Mouse (Mus musculus): ENCODE measurements around the gene Rhbdf2.
A peak's percentile ranks its signal among the peaks of the same experiment; 100 is the strongest.
"Not testable (repeated sequence)": the region's sequence is repeated elsewhere in the genome, so short reads cannot be mapped to it uniquely, and the experiment has no call there.

The Rhbdf2 gene

DNA sequence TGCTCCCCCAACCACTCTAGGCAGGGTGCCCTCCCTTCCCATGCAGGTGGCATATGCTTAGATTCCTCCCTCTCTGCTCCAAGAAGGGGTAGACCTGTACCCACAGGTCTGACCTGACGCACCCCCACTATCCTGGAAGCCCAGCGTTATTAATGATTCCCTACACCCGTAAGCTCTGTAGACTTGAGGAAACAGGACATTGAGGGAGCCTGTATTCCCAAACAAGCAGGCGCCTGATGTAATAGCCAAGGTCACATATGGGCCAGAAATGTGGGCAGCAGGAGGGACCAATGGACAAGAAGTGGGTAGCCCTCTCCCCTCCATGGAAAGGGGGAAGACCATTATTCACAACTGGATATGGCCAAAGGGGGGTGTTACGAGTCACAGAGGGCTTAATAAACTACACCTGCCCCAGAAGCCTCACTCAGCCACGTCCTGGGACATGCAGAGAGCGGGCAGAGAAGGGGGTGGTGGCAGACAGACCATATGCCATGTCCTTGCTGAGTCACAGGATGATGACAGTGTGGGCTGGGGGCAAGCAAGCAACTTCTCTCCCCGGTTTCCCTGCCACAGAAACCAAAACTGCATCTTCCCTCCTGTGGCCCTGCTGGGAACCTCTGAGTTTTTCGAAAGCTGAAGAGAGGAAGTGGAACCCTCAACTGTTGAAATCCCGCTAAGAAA, 10.2 kb downstream of the Rhbdf2 start:
- DNase-seq = no peak

DNA sequence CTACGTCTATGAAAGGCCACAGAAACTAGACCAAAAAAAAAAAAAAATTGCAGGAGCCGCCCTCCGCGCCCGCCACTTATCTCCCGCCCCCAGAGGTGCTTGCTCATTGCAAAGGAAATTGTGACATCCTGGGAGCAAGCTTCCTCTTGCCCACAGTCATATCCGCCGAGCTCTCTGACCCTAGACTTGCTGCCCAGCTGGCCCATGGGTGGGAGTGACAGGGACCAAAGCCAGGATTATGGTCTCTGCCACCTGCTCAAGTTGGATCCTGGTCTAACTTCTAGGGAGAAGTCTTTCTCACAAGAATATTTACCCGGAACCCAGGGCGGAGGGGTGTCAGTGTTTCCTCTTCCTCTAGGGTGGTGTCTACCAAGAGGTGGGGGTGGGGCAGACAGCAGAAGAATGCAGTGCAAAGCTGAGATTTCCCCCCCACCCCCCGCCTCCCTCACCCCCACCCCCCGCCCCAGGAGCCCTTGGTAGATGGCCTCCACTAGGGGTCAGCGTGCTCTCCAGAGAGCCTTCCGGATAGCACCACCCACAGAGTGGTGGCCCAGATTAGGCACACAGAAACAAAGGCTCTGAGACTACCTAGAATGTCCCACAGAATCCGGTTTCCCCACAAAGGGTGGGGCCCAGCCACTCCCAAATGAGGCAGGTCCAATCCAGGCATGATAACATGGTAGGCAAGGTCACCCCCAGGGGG, 10.9 kb downstream of the Rhbdf2 start:
- no peak for DNase-seq

DNA sequence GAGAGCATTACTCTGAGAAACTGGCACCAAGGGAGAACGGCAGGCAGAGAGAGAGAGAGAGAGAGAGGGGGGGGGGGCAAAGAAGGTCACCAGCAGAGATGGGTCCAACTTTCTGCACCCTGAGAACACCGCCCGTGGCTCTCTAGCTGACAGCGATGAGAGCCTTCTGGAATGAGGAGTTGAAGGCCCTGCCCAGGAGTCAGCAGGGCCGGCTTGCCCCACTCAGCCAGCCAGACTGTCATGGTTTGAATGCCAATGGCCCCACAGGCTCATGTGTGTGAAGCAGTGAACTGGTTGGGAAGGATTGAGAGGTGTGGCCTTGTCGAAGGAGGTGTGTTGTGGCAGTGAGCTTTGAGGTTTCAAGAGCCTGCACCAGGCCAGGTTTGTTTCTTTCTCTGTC, 13.6 kb downstream of the Rhbdf2 start:
- DNase-seq = no peak

DNA sequence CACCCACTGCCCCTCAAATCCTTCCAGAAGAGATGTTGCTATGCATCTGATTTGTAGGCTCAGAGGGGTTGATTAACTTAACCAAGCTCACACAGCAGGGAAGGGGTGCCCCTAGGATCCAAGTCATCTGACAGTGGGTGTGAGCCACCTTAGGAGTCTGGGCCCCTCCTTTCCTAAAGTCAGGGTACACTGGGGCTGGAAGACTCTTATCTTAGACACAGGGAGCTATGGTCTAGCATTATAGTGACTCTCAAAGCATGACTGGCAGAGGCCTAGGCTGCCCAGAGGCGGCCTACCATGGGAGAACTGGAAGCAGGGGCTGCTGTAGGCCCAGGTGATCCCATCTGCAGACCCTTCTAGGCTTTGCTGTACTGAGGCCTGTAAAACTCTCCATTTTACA, 14.3 kb downstream of the Rhbdf2 start:
- DNase-seq = no peak

DNA sequence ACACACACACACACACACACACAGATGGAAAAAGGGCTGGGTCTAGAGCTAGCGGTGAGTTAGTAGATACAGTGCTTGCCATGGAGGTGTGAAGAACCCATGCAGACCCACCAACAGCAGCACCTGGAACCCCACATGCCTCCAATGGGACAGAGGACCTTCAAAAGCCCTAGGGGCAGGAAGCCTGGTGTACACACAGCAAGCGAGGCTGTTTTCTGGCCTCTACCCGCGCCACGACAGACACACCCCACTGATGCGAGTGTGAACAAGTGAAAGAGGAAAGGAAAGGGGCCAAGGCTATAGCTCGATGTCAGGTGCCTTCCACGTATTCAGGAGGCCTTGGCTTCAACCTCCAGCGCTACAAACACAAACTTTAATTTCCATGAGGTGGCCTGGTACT, 14.9 kb downstream of the Rhbdf2 start:
- no peak for DNase-seq

DNA sequence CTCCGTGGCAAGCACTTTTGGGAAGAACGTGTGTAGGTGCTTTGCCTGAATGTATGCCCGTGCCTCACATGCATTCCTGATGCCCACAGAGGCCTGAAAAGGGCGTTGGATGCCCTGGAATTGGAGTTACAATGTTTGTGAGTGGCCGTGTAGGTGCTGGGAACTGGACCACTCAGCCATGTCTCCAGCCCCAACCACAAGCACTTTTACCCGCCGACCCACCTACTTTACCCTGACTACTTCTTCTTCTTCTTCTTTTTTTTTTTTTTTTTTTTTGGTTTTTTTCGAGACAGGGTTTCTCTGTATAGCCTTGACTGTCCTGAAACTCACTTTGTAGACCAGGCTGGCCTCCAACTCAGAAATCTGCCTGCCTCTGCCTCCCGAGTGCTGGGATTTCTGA, 15.7 kb downstream of the Rhbdf2 start:
- not testable (repeated sequence) for DNase-seq

DNA sequence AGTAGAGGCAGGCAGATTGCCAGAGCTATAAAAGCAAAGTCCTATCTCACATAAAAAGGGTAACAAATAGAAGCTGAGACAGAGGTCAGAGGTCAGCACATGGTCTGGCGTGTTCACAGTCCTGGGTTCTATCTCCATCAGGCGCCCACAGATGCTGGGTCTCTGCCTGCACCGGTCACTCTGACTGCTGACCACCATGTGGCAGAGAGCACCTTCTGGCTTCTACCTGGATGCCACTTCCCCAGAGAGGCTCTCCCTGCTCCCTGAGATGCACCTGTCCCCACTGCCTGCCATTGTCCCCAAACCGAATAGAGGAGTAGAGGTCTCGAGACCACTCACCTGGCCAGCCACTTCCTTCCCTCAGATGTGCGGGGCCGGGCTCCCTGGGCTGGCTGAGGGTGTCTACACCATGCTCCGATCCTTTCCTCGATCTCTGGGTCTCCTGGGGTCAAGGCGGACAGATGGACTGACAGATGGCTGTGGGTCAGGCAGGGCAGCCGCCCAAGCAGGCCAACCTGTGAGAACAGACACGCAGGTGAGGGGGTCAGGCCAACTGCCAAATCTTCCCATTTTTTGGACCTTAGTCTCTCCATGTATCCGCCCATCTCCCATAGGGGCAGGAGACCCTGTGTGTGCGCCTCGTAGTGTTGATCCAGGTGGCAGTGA, 16.7 kb downstream of the Rhbdf2 start:
- DNase-seq = no peak

DNA sequence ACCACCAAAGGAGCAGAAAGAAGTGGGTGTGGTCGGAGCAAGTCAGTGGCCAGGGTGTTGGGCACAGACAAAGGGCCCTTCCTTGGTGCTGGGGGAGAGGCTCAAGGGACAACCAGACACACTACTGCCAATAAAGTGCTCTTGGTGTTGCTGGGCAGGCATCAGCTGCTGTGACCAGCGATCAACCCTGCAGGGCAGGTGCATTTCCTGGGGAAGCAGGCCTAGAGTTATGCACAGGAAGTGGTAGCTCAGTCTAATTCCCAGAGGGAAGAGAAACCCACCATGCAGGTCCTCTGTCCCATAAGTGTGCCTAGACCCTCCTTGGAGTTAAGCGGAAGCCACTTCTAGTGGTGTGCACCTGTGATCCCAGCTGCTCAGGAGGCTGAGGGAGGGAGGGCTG, 19.1 kb downstream of the Rhbdf2 start:
- no peak for DNase-seq

DNA sequence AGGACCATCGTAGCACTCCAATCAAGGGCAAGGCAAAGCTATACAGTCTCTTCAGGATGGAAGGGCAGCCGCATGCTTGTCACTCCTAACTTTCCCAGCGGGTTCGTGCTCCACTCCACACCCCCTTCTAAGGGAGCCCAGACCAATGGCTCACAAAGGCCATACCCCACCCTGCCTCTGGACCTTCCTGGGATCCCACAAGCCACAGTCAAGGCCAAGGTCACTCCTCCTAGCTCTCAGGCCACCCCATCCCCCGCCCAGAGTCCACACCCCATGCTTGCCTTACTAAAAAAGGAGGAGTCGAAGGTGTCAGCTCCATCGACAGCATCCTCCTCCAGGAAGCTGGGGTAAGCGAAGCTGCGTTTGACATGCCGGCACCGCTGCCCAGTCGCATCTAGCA, 22.7 kb downstream of the Rhbdf2 start:
- no peak for DNase-seq

DNA sequence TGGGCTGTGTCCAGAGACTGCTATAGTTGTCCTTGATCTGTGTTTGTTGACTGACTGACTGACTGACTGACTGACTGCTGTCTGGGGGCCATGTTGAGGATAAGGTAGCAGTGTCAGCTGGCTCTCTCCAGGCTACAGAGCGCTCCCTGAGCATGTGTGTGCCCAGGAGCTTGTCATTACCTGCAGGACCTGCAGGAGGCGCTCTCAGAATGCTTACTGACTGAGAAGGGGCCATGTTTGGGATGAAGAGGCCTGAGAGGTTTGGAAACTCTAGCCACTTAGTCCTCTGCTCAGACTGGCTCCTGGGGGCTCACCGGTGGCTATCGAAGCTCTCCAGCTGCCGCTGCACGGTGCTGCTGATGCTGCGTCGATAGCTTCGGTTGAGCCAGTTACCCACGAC, 23.5 kb downstream of the Rhbdf2 start:
- peak; percentile 21 for DNase-seq

DNA sequence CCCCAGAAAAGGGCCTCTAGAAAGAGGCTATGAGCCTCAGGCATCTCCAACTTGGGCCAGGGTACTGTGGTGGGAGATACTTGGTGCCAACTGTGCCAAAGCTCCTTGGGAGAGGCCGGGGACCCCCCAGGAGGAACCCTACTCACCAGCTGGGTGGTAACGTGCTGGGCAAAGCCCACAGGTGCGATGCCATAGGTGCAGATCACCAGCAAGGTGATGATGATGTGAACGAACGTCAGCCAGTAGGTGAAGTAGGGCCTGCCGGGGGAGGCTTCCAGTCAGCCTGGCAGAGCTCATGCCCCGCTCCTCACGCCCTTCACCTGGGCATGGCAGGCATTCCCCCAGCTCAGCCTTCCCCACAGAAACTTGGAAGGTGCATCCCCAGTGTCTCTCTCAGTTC, 24.8 kb downstream of the Rhbdf2 start:
- DNase-seq = no peak

DNA sequence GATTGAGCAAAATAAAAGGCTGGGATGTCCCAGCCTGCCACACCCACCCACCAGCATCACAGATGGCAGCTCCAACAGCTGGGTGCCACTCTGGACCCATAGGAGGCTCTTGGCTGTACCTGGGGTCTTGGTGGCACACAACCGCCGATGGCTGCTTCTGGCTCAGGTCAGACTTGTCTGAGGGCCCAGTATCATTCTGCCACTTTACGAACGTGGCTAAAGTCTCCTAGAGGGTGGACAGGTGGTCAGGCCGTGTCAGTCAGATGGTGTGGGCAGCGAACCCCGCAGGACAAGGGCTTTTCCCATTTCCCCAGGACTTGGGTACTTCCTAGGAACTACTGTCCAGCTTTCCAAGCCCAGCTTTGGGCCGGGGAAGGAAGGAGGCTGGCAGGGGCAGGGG, 25.7 kb downstream of the Rhbdf2 start:
- DNase-seq = no peak

DNA sequence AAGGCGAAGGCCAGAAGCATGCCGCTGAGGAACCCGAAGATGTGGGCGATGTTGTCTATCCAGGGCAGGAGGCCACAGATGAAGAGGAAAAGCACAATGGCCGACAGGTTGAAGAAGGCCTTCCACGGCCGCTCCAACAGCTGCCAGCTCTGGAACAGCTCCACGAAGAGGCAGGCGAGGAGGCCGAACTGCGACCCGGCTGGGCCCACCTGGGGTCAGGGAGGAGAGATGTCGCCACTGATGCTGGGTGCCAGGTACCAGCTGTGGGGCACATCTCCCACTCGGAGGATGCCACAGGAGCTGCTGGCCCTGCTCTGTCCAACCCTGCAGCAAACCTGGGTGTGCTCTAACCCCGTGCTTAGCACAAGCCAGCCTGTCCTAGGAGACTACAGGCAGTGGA, 27.6 kb downstream of the Rhbdf2 start:
- DNase-seq = no peak

DNA sequence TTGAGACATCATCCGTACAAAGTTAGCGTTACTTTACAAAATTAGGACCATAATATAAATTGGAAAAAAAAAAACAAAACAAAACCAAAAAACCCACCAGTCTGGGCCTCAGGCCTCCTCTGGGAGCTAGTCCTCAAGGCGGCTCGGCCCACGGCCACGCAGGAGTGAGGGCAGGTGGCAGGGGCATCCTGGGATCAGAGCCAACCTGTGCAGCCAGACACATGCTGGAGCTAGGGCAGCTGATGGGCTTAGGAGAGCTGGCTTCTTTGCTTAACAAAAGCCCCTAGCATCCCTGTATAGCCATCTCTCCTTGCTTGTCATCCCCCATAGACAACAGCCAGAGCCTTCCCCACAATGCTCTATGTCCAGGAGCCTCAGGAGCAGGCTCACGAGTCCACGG, 28.6 kb downstream of the Rhbdf2 start:
- no peak for DNase-seq

DNA sequence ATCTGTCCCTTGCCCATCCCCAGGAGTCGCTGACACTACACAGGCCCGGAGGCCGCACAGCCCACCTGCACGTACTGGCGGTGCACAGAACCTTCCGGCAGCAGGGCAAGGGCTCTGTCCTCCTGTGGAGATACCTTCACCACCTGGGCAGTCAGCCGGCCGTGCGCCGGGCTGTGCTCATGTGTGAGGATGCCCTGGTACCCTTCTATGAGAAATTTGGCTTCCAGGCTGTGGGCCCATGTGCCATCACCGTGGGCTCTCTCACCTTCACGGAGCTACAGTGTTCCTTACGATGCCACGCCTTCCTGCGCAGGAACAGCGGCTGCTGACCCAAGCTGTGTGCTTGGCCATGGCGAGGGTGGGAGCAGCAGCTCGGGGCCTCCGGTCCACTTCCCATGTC, 30.1 kb downstream of the Rhbdf2 start:
- DNase-seq = no peak

DNA sequence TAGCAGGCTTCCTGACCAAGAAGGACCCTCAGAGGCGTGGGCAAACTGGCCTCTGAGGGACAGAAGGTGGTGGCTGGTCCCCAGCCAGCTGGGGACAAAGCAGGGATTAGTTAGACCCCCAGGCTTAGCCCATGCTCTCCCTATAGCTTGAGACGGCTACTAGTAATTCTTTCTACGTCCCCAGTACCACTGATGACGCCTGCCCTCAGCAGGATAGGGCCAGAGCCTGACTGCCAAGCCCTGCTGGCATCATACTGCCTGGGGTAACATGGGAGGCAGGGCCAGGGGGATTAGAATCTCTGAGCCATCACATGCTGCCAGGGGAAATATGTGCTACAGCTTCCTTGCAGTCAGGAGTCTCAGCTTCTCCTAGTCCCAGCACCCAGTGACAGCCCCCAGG, 33.5 kb downstream of the Rhbdf2 start:
- DNase-seq = no peak

DNA sequence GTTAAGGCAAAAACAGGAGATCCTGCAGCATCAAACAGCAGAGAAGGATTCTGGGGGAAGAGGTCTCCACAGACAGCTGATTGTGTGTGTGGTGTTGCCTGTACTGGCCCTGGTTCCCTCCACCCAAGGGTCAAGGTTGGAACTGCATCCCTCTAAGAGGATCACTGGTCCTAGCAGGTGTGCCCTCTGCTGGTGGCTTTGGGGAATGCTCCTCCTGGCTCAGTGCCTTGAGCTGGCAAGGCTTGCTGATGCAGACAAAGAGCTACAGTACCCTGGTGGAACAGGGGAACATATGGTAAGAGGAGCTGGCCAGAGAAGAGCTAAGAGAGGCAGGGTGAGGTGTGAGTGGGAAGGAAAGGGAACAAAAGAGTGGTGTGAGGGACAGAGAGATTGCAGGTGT, 34.4 kb downstream of the Rhbdf2 start:
- DNase-seq = peak; percentile 92

DNA sequence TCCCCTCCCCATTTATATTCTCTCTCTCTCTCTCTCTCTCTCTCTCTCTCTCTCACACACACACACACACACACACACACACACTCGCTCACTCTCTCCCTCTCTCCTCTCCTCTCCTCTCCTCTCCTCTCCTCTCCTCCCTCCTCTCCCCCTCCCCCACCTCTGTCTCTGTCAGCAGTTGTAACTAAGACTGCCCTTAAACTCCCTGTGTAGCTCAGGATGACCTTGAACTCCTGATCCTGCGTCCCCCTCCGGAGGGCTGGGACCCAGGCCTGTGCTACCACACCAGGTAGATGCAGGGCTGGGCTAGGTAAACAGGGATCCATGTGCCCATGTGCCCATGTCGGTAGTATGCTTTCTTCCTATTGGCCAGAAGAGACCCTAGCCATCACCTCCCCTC, 35.2 kb downstream of the Rhbdf2 start:
- no peak for DNase-seq

DNA sequence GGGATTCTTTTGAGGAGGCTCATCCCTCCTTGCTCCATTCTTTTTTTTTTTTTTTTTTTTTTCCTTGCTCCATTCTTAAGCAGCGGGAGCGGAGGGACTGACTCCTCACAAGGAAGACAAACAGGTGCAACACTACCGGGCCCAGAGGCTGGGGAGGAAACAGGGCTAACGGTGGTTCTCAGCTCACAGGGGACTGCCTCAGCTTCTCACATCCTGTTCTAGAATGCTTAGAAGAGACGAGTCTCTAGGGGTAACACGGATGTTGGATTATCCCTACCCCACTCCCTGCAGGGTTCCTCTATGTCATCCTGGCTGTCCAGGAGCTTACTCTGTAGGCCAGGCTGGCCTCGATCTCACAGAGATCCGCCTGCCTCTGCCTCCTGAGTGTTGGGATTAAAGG, 37.2 kb downstream of the Rhbdf2 start:
- no peak for DNase-seq

DNA sequence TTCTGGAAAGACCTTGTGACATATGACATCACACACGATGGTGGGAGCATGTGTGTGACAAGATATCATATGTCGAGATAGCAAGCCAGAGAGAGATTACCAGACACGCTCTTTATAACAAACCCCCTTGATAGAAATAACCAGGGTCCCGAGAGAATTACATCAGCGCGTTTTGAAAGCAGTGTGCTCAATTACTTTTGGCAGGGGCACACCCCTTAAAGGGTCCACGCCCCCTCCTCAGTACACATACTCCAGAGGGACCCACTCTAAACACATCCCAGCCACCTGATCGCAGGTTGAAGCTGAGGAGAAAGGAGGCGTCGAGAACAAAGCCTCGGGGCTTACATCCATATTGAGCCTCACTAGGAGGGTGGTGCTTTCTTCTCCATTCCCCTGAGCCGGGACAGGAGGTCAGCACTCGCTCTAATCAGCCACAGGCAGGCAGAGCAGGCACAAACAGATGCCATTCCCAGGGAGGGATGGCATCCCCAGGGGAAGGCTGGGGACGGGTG, 37.7 kb downstream of the Rhbdf2 start:
- DNase-seq = no peak

DNA sequence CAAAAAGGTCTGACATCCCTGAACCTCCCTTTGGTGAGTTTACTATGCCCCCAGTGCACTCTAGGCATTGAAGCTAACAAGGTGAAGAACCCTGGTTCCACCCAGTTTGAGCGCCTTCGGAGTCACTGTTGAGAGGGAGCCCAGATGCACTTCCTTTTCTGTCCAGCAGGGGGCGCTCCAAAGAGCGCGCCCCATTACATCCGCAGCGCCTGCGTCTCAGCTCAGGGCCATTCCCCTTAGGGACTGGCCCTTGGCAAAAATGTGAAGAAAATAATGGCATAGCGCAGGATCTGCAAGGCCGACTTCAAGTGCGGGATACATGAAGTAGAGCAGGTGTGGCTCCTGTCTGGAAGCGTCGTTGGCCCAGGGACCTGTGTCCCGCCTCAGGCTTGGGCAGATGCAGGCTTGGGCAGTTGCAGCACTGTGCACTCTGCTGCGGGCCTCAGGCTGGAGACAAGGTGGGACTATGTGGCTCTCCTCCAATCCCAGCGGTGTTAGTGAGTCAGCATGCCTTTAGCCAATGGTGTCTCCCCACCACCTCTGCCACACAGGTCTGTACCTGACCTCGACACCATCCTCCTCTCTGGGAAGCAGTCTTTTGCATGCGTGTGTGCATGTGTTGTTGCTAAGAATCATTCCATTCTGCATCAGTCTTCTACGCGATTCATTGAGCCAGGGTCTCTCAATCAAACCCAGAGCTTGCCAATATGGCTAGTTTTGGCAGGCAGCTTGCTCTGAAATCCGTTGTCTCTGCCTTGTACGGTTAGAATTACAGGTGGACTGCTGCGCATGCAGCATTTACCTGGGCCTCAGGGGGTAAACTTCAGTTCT, 39.8 kb downstream of the Rhbdf2 start:
- DNase-seq = peak; percentile 69

DNA sequence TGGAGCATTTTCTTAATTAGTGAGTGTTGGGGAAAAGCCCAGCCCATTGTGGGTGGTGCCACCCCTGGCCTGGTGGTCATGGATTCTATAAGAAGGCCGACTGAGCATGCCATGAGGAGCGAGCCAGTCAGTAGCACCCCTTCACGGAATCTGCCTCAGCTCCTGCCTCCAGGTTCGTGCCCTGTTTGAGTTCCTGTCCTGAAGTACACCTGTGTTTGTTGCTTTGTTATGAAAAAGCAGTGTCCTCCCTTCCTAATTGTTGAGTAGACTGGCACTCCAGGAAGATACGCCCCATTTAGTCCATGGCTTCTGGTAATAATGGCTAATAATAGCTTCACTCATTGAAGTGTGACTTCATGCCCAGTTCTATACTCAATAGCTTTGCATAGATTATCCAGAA, 40.5 kb downstream of the Rhbdf2 start, which contains the start of gene Aanat:
Gene Aanat (plus strand): TSS at position 123 of the 400 bp plus-strand sequence.
- DNase-seq = no peak

DNA sequence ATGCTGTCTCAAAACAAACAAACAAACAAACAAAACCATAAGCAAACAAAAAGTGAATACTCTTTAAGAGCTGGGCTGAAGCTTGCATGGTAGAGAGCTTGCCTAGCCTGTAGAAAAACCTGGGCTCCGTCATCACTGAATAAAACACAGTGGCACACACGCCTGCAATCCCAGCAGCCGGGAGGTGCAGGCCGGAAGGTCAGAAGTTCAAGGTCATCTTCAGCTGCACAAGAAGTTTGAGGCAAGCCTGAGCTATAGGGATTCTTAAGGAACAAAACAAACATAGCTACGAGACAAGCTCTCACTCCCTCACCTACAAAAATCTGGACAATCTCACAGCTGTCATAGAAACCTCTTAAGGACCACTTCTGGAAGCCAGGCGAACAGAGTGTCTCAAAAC, 41.1 kb downstream of the Rhbdf2 start:
- no peak for DNase-seq

Measured in right cerebral cortex, postnatal 4 days (tissue).